Mouse (Mus musculus) 3T3-L1 (cell line): ENCODE measurements around the gene Ptcd1.
"Not testable (repeated sequence)": the region's sequence is repeated elsewhere in the genome, so short reads cannot be mapped to it uniquely, and the experiment has no call there.

Experiments
- DNase-seq: peaks from one replicate; pipeline ENCODE4 v3.0.0-alpha.2; 2015; ENCODE audit warnings: low read depth, low spot score

Ptcd1 gene

GRCm38 (mm10) chr5:145164710-145165109, 2.2 kb downstream of the Ptcd1 start:
- no peak for DNase-seq

GRCm38 (mm10) chr5:145161361-145161760, 5.5 kb downstream of the Ptcd1 start:
- no peak for DNase-seq

- DNase-seq: no peak
Observed at GRCm38 (mm10) chr5:145152690-145153089, 14.2 kb downstream of the Ptcd1 start.

- no peak for DNase-seq
Observed at GRCm38 (mm10) chr5:145149294-145149693, 17.6 kb downstream of the Ptcd1 start.

- no peak for DNase-seq
Observed at GRCm38 (mm10) chr5:145147748-145148147, 19.2 kb downstream of the Ptcd1 start.

- DNase-seq: peak; percentile 36
Observed at GRCm38 (mm10) chr5:145140611-145141010, 26.3 kb downstream of the Ptcd1 start.

GRCm38 (mm10) chr5:145139571-145140519, 27.1 kb downstream of the Ptcd1 start, which contains the start of the genes Pdap1 and Bud31:
Pdap1 (minus strand) TSS chr5:145140238.
Bud31 (plus strand) TSS chr5:145140362.
- peak; percentile 92 for DNase-seq

- DNase-seq: peak; percentile 75
Observed at GRCm38 (mm10) chr5:145138836-145139235, 28.1 kb downstream of the Ptcd1 start.

- DNase-seq: not testable (repeated sequence)
Observed at GRCm38 (mm10) chr5:145133275-145133674, 33.6 kb downstream of the Ptcd1 start.

- DNase-seq: no peak
Observed at GRCm38 (mm10) chr5:145130995-145131394, 35.9 kb downstream of the Ptcd1 start.

GRCm38 (mm10) chr5:145130191-145130590, 36.7 kb downstream of the Ptcd1 start:
- peak; percentile 92 for DNase-seq

- not testable (repeated sequence) for DNase-seq
Observed at GRCm38 (mm10) chr5:145129773-145130172, 37.1 kb downstream of the Ptcd1 start.

GRCm38 (mm10) chr5:145129124-145129523, 37.8 kb downstream of the Ptcd1 start:
- peak; percentile 70 for DNase-seq

- DNase-seq: no peak
Observed at GRCm38 (mm10) chr5:145126580-145126979, 40.3 kb downstream of the Ptcd1 start.

- DNase-seq: no peak
Observed at GRCm38 (mm10) chr5:145123396-145123795, 43.5 kb downstream of the Ptcd1 start.

GRCm38 (mm10) chr5:145120921-145121320, 46.0 kb downstream of the Ptcd1 start:
- DNase-seq: peak; percentile 67

- peak; percentile 62 for DNase-seq
Observed at GRCm38 (mm10) chr5:145119385-145119784, 47.5 kb downstream of the Ptcd1 start.

GRCm38 (mm10) chr5:145118461-145118860, 48.4 kb downstream of the Ptcd1 start:
- no peak for DNase-seq

GRCm38 (mm10) chr5:145118005-145118404, 48.9 kb downstream of the Ptcd1 start:
- no peak for DNase-seq

- peak; percentile 87 for DNase-seq
Observed at GRCm38 (mm10) chr5:145116916-145117315, 50.0 kb downstream of the Ptcd1 start.

- peak; percentile 95 for DNase-seq
Observed at GRCm38 (mm10) chr5:145116316-145116715, 50.6 kb downstream of the Ptcd1 start.

- DNase-seq: peak; percentile 38
Observed at GRCm38 (mm10) chr5:145115736-145116135, 51.2 kb downstream of the Ptcd1 start.
